Mouse (Mus musculus) lung, adult 2 months (tissue): Measurements from ENCODE around the gene Dcakd. TPM values are rescaled to one million over a fixed set of nuclear protein-coding genes. Genes with fewer than 3 reads are reported as not detected.
A peak's percentile ranks its signal among the peaks of the same experiment; 100 is the strongest.

Experiments
- DNase-seq: peaks from one replicate; pipeline ENCODE4 v3.0.0; 2022
- H3K4me1 ChIP-seq: fragments of 200-500 bp; 2 replicates; pipeline ENCODE4 v1.6.1; 2011; ENCODE audit warnings: low read length; ENCODE audit not compliant: control insufficient read depth, insufficient read depth
- H3K4me3 ChIP-seq: fragments of 200-500 bp; replicated peaks from 2 replicates; pipeline ENCODE3; 2011; ENCODE audit warnings: low read depth, mild to moderate bottlenecking, control low read depth, low read length; ENCODE audit errors: extremely low read depth
- CTCF ChIP-seq: fragments of 200-500 bp; IDR thresholded peaks from 2 replicates; pipeline ENCODE4 v1.5.1; 2011; ENCODE audit warnings: mild to moderate bottlenecking, low read length, control low read depth; ENCODE audit not compliant: insufficient read depth
- POLR2A ChIP-seq: fragments of 200-500 bp; IDR thresholded peaks from 2 replicates; pipeline ENCODE4 v1.6.1; 2011; ENCODE audit warnings: low read depth, mild to moderate bottlenecking, control low read depth, low read length, borderline replicate concordance; ENCODE audit errors: extremely low read depth
- WGBS: fragments of 180-500 bp; shearing (Covaris S2); methylation state at CpG from one replicate; pipeline ENCODE4 v1.1.7; 2018; 5-methylcytosine and 5-hydroxymethylcytosine counted together
- polyA plus RNA-seq: library from polyadenylated mRNA; depleted of rRNA; stranded (reverse); fragments of >200 nt; gene quantifications from 2 replicates; pipeline ENCODE4 v1.2.3, GENCODE M21; 2012

Dcakd gene
- polyA plus RNA-seq, 1 experiment = 54.4 TPM

DNA sequence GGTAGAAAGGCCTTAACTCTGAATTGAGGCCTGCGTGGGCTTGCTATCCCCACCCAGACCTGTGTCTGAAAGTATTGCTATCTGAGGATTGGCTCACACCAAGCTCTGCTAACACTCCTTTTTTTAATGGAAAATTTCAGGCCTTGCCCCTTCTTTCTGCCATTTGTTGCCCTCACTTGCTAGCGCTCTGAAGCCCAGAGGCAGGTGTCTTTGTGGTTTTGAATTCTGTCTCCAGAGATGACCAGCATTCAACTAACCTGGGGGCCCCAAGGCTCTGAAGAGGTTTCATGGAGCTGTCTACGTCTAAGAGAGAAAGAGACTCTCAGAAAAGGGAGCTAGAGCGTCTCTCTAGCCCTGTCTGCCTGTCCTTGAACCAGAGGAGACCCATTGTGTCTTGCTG lies 40.1 kb upstream of the Dcakd start:
- Histone ChIP-seq H3K4me1 (peaks cover 3% of the 10 kb centered on the region), H3K4me3 (no peak overlapping the region)
- WGBS = 90% methylated on average over 4 of the region's 4 CpGs
- no peak for DNase-seq
- TF ChIP-seq CTCF = no peak
- TF ChIP-seq POLR2A = no peak

DNA sequence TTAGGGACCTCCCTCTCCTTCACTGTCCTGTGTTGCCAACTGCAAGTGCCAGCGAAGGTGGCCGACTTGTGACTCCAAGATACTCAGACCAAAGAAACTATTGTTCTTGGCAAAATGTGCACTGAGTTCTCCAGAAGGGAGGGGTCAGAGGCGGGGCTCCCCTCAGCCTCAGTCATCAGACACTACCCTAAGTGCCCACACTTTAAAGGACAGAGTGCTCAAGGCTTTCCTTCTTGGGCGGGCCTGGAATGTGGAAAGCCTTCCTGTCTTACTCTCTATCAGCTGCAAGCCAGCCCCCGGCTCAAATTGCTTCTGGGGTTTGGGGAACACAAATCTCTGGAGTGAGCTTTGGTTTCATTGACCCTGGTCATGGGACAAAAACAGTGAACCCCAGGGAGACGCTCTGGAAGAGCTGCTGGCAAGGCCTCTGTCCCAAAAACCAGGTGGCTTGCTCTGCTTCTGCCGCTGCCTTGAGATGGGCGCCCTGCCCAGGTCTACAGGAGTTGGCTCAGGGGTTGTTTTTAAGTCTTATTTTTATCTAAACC lies 39.4 kb upstream of the Dcakd start:
- TF ChIP-seq POLR2A = no peak
- TF ChIP-seq CTCF = no peak
- peaks cover 3% of the 10 kb centered on the region for H3K4me1 ChIP-seq
- 40% methylated on average over 8 of the region's 8 CpGs for WGBS
- DNase-seq = peak; percentile 53
- H3K4me3 ChIP-seq = no peak overlapping the region

DNA sequence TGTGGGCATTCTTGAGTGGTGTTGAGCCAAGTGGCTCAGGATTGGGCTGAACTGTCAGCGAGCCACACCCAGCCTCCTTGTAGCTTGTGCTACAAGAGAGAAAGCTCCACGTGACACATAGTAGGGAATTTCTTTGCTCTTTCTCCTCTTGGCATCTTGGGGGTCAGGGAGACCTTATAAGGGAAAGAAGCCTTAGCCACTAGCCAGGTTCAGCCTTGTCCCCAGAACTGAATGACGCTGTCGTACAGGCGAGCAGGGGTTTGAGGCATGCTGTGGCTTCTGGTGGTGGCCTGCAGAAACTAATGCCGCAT lies 38.9 kb upstream of the Dcakd start:
- Histone ChIP-seq H3K4me3 (no peak overlapping the region), H3K4me1 (peaks cover 3% of the 10 kb centered on the region)
- no peak for DNase-seq
- WGBS = 76% methylated on average over 6 of the region's 6 CpGs
- TF ChIP-seq POLR2A (no peak), CTCF (no peak)

DNA sequence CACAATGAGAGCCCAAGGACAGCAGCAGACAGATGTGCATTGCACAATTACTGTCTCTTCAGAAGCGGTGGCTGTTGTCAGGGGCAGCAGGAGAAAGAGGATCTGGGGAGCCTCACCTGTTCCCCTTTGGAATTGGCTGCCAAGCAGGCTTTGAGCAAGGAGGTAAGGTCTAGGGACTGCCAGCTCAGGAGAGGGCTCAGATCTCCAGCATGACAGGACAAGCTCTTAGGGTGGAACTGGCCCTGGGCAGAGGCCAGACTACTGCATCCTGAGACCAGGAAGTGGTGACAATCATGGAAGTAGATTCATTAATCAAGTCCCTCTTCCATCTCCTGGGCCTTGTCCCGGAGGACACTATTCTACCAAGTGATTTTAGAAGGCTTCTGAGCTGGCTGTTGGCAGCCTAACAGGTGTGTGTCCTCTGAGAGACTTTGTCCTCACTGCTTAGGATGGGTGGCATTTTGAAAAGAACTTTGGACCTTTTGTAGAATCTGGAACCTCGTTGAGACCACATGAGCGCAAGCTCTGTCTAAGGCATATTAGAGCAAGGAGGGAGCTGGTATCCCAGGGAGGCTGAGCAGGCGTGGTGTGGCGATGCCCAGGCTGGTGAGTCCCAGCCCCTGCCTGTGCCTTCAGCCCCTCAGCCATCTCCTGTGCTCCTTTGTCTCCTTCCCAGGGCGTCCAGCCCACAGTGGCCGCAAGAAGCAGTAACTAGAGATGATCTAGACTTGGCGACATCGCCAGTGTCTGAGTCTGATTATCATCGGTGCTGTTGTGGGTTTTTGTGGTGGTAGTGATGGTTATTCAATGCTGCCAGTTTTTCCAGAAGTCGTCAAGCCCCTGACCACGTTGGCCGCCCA lies 38.3 kb upstream of the Dcakd start:
- 84% methylated on average over 14 of the region's 14 CpGs for WGBS

DNA sequence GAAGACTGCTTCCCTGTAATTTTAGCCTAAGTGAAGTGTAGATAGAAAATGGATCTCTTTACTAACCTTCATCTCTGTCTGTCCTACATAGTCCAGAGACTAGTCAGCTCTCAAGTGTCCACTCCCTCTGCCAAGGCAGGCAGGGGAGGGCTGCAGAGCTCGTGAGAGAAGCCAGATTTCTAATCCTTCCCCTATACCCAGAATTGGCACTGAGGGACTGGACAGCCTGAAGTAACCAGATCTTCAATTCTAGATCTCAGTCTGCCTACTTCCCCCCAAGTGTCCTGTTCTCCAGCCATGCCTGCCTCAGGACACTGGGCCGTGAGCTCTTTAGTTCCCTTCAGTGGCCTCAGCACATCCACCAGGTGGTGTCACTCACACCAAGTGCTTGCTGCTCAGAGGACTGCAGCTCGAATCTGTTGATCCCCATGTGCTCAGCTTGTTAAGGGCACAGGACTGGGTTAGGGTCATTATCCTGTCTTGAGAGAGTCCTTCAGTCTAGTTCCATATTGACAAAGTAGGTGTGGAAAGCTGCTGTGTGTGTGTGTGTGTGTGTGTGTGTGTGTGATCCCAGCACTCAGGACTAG lies 30.5 kb upstream of the Dcakd start:
- WGBS = 62% methylated on average over 3 of the region's 3 CpGs
- DNase-seq = no peak
- TF ChIP-seq POLR2A (no peak), CTCF (no peak)
- no peak overlapping the region for H3K4me3 ChIP-seq
- no peaks in the 10 kb centered on the region for H3K4me1 ChIP-seq

More for the DNA sequence above, 38.3 kb upstream of the Dcakd start:
- no peak for DNase-seq
- TF ChIP-seq CTCF (no peak), POLR2A (no peak)
- no peak overlapping the region for H3K4me3 ChIP-seq
- H3K4me1 ChIP-seq = peaks cover 3% of the 10 kb centered on the region

DNA sequence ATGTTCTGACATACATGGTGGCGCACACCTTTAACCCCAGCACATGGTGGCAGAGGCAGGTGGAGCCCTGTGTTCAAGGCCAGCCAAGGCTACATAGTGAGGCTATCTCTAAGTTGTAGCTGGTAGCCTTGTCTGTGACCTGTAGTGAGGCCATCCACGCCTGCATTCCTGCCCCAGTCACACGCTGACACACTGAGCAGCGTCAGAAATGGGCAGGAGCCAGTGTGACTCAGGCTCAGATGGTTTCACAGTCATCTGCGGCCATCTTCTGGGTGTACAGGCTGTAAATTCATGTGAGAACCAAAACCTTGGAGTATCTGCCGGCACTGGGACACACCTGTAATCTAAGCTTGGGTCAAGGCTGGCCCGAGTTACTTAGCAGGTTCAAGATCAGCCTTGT lies 28.5 kb upstream of the Dcakd start:
- H3K4me3 ChIP-seq = no peak overlapping the region
- WGBS = 96% methylated on average over 7 of the region's 7 CpGs
- no peak for DNase-seq
- TF ChIP-seq POLR2A = no peak
- TF ChIP-seq CTCF = no peak
- H3K4me1 ChIP-seq = peaks cover 4% of the 10 kb centered on the region

DNA sequence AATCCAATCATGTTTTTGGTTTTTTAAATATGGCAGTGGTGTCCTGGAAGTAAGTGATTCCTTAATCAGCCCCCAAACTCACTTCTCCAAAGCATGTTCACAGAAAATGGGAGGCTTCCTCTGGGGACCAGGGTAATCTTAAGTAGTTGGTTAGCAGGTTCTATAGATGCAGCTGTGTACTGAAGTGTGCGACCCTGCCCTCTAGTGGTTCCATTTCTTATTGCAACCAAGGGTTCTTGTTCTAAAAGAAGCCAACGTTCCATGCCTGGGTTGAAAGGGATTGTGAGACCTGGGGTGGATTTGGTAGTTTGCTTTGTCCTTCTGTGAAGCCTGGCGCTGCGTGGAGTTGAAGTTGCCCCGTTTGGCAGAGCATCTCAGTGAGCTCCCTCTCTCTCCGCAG lies 26.7 kb upstream of the Dcakd start:
- TF ChIP-seq CTCF = 0 out of 2 replicates have a peak, but pooled peaks have one; percentile 10
- no peak for TF ChIP-seq POLR2A
- DNase-seq = peak; percentile 62
- Histone ChIP-seq H3K4me1 (peaks cover 9% of the 10 kb centered on the region), H3K4me3 (no peak overlapping the region)
- 44% methylated on average over 6 of the region's 6 CpGs for WGBS

DNA sequence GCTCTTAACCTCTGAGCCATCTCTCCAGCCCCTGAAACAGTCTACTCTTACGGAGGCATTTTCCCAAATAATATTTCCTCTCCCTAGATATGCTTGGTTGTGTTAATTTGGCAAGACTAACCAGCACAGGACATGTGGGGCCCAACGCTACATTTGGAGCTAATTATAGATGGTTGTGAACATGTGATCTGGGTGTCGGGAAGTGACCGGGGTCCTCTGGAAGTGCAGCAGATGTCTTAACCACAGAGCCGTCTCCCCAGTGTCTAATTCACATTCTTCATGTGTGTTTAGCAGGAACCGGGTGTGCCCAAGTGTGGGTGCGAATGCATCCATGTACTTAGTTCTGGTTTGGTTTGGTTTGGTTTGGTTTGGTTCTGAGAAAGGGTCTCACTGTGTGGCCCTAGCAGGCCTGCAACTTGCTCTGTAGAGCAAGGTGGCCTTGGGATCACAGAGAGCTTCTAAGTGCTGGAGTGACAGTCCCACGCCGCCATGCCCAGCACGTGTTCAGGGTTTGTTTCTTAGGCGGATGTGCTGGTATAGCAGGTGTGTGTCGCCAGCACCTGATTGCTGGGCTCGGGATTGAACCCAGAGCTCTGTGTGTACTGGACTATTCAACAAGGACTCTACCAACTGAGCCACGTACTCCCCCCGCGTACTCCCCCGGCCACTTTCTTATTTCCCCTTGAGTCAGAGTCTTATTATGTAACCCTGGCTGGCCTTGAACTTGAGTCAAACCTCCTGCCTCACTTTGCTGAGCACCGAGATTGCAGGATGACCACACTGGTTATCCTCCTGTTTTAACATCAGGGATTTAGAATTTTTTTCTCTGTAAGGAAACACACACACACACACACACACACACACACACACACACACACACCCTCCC lies 25.3 kb upstream of the Dcakd start:
- WGBS = 81% methylated on average over 18 of the region's 18 CpGs
- TF ChIP-seq POLR2A = no peak
- no peak for TF ChIP-seq CTCF
- no peak overlapping the region for H3K4me3 ChIP-seq
- no peak for DNase-seq
- peaks cover 9% of the 10 kb centered on the region for H3K4me1 ChIP-seq

DNA sequence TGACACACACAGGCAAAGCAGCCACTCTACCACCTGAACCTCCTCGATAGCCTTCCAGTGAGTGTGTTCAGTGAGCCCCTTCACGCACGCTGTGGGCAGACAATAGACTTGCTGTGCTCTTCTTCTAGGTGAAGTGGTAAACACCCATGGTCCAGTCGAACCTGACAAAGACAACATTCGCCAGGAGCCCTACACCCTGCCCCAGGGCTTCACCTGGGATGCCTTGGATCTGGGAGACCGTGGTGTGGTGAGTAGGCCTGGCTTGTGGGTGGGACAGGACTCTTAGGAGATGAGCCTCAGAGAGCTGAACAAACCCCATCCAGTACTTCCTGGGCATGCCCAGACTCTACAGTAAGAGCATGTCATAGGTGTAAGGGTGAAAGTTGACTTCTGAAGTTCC lies 23.9 kb upstream of the Dcakd start:
- 85% methylated on average over 6 of the region's 6 CpGs for WGBS
- TF ChIP-seq CTCF = no peak
- TF ChIP-seq POLR2A = no peak
- no peak for DNase-seq

More for the DNA sequence above, 23.9 kb upstream of the Dcakd start:
- H3K4me1 ChIP-seq = peaks cover 9% of the 10 kb centered on the region
- no peak overlapping the region for H3K4me3 ChIP-seq
